ENCODE assay signal across 30 mouse cellular contexts in the genomic region with DNA sequence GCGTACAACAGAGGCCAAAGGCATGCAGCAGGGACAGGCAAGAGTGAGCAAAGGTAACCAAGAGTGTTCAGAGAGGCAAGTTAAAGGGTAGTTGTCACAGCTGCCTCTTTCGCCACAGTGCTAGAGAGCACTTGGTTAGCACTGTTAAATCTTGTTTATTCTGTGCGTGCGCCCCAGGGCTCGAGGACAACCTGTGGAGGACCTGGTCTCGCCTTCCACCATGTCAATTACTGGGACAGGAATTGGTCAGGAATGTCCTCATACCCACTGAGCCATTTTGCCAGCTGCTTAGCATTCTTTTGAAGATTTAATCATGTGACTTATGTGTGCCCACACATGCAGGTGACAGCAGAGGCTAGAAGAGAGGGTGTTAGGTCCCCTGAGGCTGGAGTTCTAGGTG. TPM values are rescaled to one million over a fixed set of nuclear protein-coding genes. Genes with fewer than 3 reads are reported as not detected.
"Had no signal": no experiment of that assay in that cellular context is flagged by ENCODE, and none has a peak within 500 bp of the region (broad histone marks: within the 10 kb centered on the region; RNA-seq: fewer than 3 reads in every experiment).

No protein-coding gene starts in this region.

- DNase-seq: gastrocnemius, adult 2 months; gastrocnemius, postnatal 10 days; gastrocnemius, postnatal 25 days; heart, adult 2 months; heart, postnatal 10 days; heart, postnatal 4 days; kidney, adult 9 months; kidney, postnatal 10 days; kidney, postnatal 25 days; kidney, postnatal 4 days had no signal

- H3K4me1 ChIP-seq: limb, embryonic 13.5 days; limb, embryonic 15.5 days had no signal

- H3K27me3 ChIP-seq: intestine, embryonic 15.5 days had no signal

- H3K4me3 ChIP-seq: gastrocnemius, adult 2 months; heart, adult 2 months; heart, embryonic 12.5 days; hindbrain, embryonic 10.5 days; intestine, embryonic 15.5 days; kidney, embryonic 15.5 days; layer of hippocampus, adult 2 months; left cerebral cortex, adult 2 months; limb, embryonic 13.5 days; limb, embryonic 15.5 days; liver, embryonic 12.5 days had no signal

- H3K9ac ChIP-seq: heart, embryonic 12.5 days; hindbrain, embryonic 14.5 days; intestine, embryonic 15.5 days; kidney, embryonic 15.5 days; limb, embryonic 13.5 days; limb, embryonic 15.5 days; liver, embryonic 12.5 days had no signal

- H3K9me3 ChIP-seq: heart, embryonic 12.5 days; hindbrain, embryonic 10.5 days; intestine, embryonic 15.5 days; kidney, embryonic 15.5 days; limb, embryonic 13.5 days; limb, embryonic 15.5 days; liver, embryonic 12.5 days had no signal

- H3K4me2 ChIP-seq: heart, embryonic 12.5 days; hindbrain, embryonic 14.5 days; intestine, embryonic 15.5 days; kidney, embryonic 15.5 days; limb, embryonic 13.5 days; limb, embryonic 15.5 days; liver, embryonic 12.5 days had no signal

- ATAC-seq: forebrain, embryonic 16.5 days; hindbrain, embryonic 16.5 days; inflammation-experienced regulatory T-cells, adult 6 months; intestine, embryonic 15.5 days; intestine, postnatal 0 days; liver, embryonic 12.5 days had no signal

- H3K27ac ChIP-seq: gastrocnemius, adult 2 months; heart, adult 2 months; hindbrain, embryonic 10.5 days; hindbrain, embryonic 14.5 days; intestine, embryonic 15.5 days; kidney, embryonic 15.5 days; layer of hippocampus, adult 2 months; left cerebral cortex, adult 2 months; limb, embryonic 13.5 days; limb, embryonic 15.5 days; liver, embryonic 12.5 days had no signal

RNA-seq across cellular contexts. Expression of gene Smim5, which starts 10.6 kb away (rescaled TPM):
- total RNA-seq: left cerebral cortex, postnatal 36 days; liver, adult 2 months had no signal

RNA-seq across cellular contexts. Expression of gene Smim6, which starts 22.7 kb away (rescaled TPM):
- total RNA-seq: gastrocnemius, adult 2 months; gastrocnemius, postnatal 10 days; gastrocnemius, postnatal 25 days; heart, adult 2 months; layer of hippocampus, adult 2 months; layer of hippocampus, postnatal 10 days; layer of hippocampus, postnatal 25 days; left cerebral cortex, adult 2 months; left cerebral cortex, postnatal 14 days; left cerebral cortex, postnatal 36 days had no signal
- polyA plus RNA-seq: frontal cortex, adult 2 months; hindbrain, embryonic 14.5 days had no signal

RNA-seq across cellular contexts. Expression of gene Myo15b, which starts 31.0 kb away (rescaled TPM):
- total RNA-seq: gastrocnemius, adult 2 months; gastrocnemius, postnatal 10 days; gastrocnemius, postnatal 25 days had no signal
- polyA plus RNA-seq: hindbrain, embryonic 14.5 days; inflammation-experienced regulatory T-cells, adult 6 months had no signal
